Mouse (Mus musculus): Measurements from ENCODE around the gene Trim58.

Gene Trim58

GRCm38 (mm10) chr11:58655151-58655550 is 14.9 kb downstream of the Trim58 start:
- no peak for DNase-seq

GRCm38 (mm10) chr11:58658596-58658995 is 18.3 kb downstream of the Trim58 start, which contains the start of gene Olfr322:
TSS of gene Olfr322 (plus strand) at chr11:58658782.
- no peak for DNase-seq

GRCm38 (mm10) chr11:58669252-58669651 is 29.0 kb downstream of the Trim58 start:
- no peak for DNase-seq

- no peak for DNase-seq
These were observed 31.6 kb downstream of the Trim58 start for GRCm38 (mm10) chr11:58671825-58672224.

- no peak for DNase-seq
These were observed 40.5 kb downstream of the Trim58 start, which contains the start of gene Olfr320 for GRCm38 (mm10) chr11:58680799-58681198. TSS of gene Olfr320 (plus strand) at chr11:58681099.

- no peak for DNase-seq
These were observed 58.6 kb downstream of the Trim58 start, which contains the start of gene Olfr319 for GRCm38 (mm10) chr11:58698862-58699261. TSS of gene Olfr319 (plus strand) at chr11:58699162.

Data from kidney, postnatal 10 days (tissue).